Mouse (Mus musculus) G1E (cell line): ENCODE results near the gene Ciao2b.

Experiments
- CTCF ChIP-seq: IDR thresholded peaks from 2 replicates; pipeline ENCODE4 v1.5.1; 2012; ENCODE audit warnings: low read depth, low read length, inconsistent platforms, mixed read lengths
- GATA1 ChIP-seq: IDR thresholded peaks from 2 replicates; pipeline ENCODE4 v1.6.1; 2012; ENCODE audit warnings: borderline replicate concordance, low read length, inconsistent platforms, mixed read lengths
- GATA2 ChIP-seq: IDR thresholded peaks from 2 replicates; pipeline ENCODE4 v1.6.1; 2012; ENCODE audit warnings: low read depth, low read length, inconsistent platforms, borderline replicate concordance
- TAL1 ChIP-seq: conservative IDR thresholded peaks from 2 replicates; pipeline ENCODE4 v1.6.1; 2012; ENCODE audit warnings: low read depth, low read length, inconsistent platforms, mixed read lengths

DNA sequence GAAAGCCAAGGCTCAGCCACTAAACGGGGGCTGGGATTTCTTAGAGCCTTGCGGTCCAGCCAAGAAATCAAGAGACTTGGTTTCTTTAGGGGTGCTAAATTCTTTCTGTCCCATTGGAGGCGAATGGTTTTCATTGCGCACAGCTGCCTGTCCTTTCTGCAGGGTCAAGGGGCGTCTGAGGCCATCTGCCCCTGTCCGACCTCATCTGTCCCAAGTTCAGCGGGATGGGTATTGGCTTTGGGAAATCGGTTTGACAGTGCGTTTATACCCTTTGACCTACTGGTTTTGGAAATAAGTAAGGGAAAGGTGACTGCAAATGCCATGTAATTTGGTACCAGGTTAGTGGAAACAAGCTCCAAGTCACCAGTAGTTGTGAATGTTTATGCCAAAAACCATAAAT is 49.9 kb downstream of the Ciao2b start:
- no peak for TF ChIP-seq CTCF
- no peak for TF ChIP-seq TAL1
- no peak for TF ChIP-seq GATA1
- no peak for TF ChIP-seq GATA2
